Mouse (Mus musculus) c-Kit-positive CD71-positive TER-119-positive erythroid progenitor cells, embryonic 14.5 days (primary cell): Measurements from ENCODE around the gene Smim12.

Source experiments
- DNase-seq: peaks from one replicate; pipeline ENCODE4 v3.0.0-alpha.2; 2013; ENCODE audit warnings: low spot score

The Smim12 gene

GRCm38 (mm10) chr4:127235742-127236487 is 7.7 kb upstream of the Smim12 start:
- peak; percentile 63 for DNase-seq

DNA sequence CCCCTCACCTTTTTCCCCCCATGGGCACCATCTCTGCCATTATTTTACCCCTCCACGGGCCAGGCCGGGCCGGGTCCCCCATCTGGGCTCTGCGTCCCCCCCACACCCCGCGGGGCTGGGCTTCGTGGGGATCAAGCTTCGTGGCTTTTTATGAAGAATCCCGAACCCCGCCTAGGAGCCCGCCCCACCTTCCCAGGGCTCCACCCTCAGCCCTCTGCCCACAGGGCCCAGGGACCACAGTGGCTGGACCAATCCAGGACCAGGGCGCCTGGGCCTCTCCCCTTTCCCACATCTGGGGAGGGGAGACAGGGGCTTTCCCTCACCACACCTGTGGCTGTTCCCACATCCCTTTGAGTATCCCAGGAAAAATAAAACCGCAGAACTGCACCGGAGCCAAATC is 7.0 kb upstream of the Smim12 start:
- no peak for DNase-seq

- no peak for DNase-seq
These were observed 6.3 kb upstream of the Smim12 start for GRCm38 (mm10) chr4:127237271-127237670.

DNA sequence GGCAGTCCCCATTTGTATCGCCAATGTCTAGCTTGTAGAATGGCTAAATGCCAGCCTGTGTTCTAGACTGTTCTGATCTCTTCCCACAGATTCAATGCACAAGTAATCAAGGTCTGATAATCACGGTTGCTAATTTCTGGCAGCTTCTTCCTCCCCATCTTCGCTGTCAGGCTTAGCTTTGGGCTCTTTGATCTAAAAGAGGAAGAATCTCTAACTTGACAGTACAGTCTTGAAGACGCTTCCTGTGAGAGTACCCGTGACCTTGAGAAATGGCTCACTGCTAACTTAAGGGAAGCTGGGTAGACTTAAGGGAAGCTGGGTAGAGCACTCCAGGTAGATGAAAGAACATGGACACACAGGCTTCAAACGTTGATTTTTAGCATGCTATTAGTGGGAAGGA is 888 bp upstream of the Smim12 start:
- DNase-seq = no peak

DNA sequence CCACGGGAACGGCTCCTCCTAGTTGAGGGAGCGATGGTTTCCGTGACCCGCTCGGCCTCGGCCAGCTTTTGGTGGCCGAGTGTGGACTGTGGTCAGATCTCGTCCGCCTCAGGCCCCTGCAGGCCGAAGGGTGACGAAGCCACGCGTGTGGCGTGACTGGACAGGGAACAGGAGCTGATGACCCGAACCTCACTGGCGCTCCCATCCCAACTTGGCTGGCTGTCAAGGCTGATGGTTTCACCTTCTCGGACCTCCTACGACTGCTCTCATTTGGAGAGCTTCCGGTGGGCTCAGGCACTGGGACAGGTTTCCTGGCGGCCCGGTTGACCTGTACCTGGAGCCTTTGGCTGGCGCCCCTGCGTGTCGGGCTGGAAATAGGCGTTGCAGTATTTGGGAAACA is 369 bp downstream of the Smim12 start:
- DNase-seq = peak; percentile 60

- DNase-seq = peak; percentile 81
These were observed 6.2 kb downstream of the Smim12 start for GRCm38 (mm10) chr4:127249701-127250349.

DNA sequence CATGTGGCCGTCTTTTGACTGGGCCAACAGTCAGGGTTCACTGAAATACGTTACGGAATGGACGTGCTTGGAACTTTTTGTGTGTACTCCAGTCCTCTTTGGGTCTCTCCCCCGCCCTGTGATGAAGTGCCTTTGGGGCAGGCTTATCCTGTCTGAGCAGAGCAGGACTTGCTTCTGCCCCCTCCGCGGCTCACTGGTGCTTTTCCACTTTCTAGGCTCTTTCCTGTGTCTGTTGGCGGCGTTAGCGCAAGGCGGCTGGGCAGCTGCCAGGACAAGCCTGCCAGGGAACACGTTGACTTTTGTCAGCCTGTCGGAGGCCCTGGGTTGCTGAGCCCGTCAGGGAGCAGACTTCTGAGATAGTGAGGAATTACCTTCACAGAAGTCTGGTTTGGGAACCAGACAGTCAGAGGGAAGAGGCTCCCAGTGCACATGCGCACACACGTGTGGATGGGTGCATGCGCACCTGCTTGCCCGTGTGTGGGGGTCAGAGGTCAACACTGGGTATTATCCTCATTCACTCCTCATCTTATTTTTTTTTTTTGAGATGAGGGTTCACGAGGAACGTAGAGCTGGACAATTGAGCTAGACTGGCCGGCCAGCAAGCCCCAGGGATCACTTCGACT is 8.5 kb downstream of the Smim12 start:
- DNase-seq = no peak

GRCm38 (mm10) chr4:127256739-127257138 is 13.2 kb downstream of the Smim12 start:
- no peak for DNase-seq

GRCm38 (mm10) chr4:127258186-127258897 is 14.8 kb downstream of the Smim12 start:
- no peak for DNase-seq

GRCm38 (mm10) chr4:127261601-127262000 is 18.0 kb downstream of the Smim12 start:
- DNase-seq = no peak

- no peak for DNase-seq
These were observed 20.0 kb downstream of the Smim12 start for GRCm38 (mm10) chr4:127263438-127264182.

GRCm38 (mm10) chr4:127264183-127264554 is 20.6 kb downstream of the Smim12 start:
- no peak for DNase-seq

GRCm38 (mm10) chr4:127278451-127279001 is 34.9 kb downstream of the Smim12 start:
- no peak for DNase-seq

GRCm38 (mm10) chr4:127279241-127279640 is 35.7 kb downstream of the Smim12 start:
- no peak for DNase-seq

DNA sequence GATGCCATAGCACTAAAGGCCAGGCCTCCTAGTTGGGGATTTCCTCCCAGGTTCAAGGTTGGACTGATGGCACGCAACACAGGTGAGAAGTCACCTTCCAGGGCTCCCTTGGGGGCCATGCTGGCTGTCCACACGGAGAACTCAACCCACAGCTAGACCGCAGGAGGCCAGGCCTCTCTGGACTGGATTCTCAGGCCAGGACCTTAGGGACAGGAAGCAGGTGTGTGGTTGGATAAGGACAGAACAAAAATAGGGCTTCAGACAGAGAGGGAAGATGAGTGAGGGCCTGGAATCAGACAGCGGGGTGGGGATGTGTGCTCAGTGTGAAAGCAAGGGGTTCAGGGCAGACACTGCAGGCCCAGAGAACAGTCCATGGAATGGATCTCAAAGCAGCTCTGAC is 43.3 kb downstream of the Smim12 start:
- no peak for DNase-seq

DNA sequence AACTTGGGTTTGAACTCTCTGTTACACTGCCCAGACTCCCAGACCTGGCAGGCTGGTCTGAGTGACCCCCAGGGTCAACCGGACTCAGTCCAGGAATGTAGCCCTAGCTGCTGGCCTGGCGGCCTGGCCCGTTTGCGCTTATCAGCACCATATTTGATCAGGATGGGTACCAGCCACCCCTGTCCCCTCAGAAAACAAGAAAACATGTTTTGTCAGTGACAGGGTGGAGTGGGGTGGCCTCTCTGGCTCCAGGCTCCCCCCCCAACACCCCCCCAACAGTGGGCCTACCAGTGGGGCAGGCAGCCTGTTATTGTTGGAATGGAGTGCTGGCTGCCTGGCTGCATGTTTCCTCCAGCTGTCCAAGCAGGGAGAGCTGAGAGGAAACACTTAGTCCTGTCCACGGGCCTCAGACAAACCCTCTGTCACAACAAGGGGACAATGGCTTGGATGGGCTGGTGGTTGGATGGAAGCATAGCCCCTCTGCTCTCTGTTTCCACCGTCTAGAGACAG is 45.5 kb downstream of the Smim12 start:
- no peak for DNase-seq

GRCm38 (mm10) chr4:127292631-127293030 is 49.0 kb downstream of the Smim12 start:
- DNase-seq = no peak
